Mouse (Mus musculus): ENCODE measurements at regions not wholly inside any gene's neighbourhood (a gene's known extent, or its start where the extent isn't known, plus 50 kb on each side); places are given as distances from the start of the nearest gene placed in this dataset.

DNA sequence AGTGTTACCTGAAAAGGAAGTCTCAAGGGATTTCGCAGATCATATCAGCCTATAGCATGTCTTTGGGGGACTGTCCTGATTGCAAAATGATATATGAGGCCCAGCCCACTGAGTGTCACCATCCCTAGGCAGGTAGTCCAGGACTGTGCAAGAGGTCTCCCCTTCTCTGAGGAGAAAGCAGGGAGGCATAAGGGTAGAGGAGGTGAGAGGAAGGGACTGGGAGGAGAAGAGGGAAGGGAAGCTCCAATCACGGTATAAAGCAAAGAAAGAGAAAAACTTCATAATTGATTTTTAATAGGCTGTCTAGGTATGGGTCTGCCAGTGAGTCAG lies 291.1 kb upstream of the Map3k7 start:
- Histone ChIP-seq H3K27me3 (ENCODE audit: control insufficient read depth, insufficient read depth, low read length) (no peaks in the 10 kb centered on the region), H3K27ac (ENCODE audit: control insufficient read depth, insufficient read depth, low read depth, low read length) (no peak overlapping the region), H3K36me3 (ENCODE audit: control insufficient read depth, insufficient read depth, low read length) (no peaks in the 10 kb centered on the region), H3K4me1 (ENCODE audit: control insufficient read depth, insufficient read depth, low read length) (no peaks in the 10 kb centered on the region), H3K4me3 (ENCODE audit: control insufficient read depth, low read depth, low read length) (no peak overlapping the region)
- TF ChIP-seq CTCF (IDR thresholded peaks at IDR 0.05; ENCODE audit: control insufficient read depth, insufficient read depth, insufficient replicate concordance, low read depth, low read length) = no peak
- no peak for TF ChIP-seq POLR2A (IDR thresholded peaks at IDR 0.05; ENCODE audit: control insufficient read depth, low read depth, low read length)

DNA sequence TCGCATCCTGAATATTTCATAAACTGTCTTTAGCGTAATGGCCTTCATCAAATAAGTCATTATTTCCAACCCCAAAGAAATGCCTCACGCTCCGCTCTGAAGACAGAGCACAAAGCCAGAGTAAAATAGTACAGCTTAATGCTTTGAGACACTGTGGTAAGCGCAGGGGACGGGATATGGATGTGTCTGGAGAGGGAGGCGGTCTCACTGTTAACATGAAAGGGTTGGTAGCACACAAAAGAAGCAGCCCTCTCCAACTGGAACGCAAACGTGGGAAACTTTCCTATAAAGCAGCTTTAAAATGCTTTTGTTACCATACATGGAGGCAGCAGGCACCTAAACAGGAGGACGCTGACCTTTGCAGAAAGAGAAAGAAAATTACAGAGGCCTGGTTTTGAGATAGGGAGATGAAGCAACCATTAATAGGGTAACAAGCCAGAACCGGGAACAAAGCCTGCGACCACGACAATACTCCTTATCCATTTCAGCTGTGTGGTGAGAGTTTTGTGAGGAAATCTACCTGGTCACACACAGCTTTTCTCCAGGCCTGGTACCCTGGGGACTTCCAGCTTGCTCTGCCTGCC lies 284.8 kb upstream of the Map3k7 start:
- Histone ChIP-seq H3K27ac (ENCODE audit: control insufficient read depth, insufficient read depth, low read depth, low read length) (no peak overlapping the region), H3K4me3 (ENCODE audit: control insufficient read depth, low read depth, low read length) (no peak overlapping the region), H3K27me3 (ENCODE audit: control insufficient read depth, insufficient read depth, low read length) (no peaks in the 10 kb centered on the region), H3K36me3 (ENCODE audit: control insufficient read depth, insufficient read depth, low read length) (no peaks in the 10 kb centered on the region), H3K4me1 (ENCODE audit: control insufficient read depth, insufficient read depth, low read length) (peaks cover 3% of the 10 kb centered on the region)
- no peak for TF ChIP-seq CTCF (IDR thresholded peaks at IDR 0.05; ENCODE audit: control insufficient read depth, insufficient read depth, insufficient replicate concordance, low read depth, low read length)
- TF ChIP-seq POLR2A (IDR thresholded peaks at IDR 0.05; ENCODE audit: control insufficient read depth, low read depth, low read length) = no peak

DNA sequence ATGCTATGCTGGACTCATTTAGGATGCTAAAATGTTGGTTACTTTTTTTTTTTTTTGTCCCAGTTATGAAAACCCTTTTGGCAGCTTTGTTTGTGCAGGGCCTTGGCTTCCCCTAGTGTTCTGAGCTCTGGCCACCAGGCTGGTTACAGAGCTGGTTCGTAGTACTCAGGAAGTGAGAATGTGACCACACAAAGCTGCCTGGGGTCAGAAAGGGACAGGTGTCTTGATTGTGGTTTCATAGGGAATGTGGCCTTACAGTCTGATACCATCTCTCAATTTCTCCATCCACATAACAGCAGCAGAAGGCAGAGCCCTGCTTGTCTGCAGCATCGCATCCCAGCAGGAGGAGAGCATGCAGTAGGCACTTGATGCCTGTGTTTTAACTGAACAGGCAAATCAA lies 282.9 kb upstream of the Map3k7 start:
- H3K4me3 ChIP-seq (ENCODE audit: control insufficient read depth, low read depth, low read length) = no peak overlapping the region
- H3K27me3 ChIP-seq (ENCODE audit: control insufficient read depth, insufficient read depth, low read length) = no peaks in the 10 kb centered on the region
- H3K36me3 ChIP-seq (ENCODE audit: control insufficient read depth, insufficient read depth, low read length) = no peaks in the 10 kb centered on the region
- H3K4me1 ChIP-seq (ENCODE audit: control insufficient read depth, insufficient read depth, low read length) = peaks cover 3% of the 10 kb centered on the region
- no peak overlapping the region for H3K27ac ChIP-seq (ENCODE audit: control insufficient read depth, insufficient read depth, low read depth, low read length)
- TF ChIP-seq POLR2A (IDR thresholded peaks at IDR 0.05; ENCODE audit: control insufficient read depth, low read depth, low read length) (no peak), CTCF (IDR thresholded peaks at IDR 0.05; ENCODE audit: control insufficient read depth, insufficient read depth, insufficient replicate concordance, low read depth, low read length) (no peak)

DNA sequence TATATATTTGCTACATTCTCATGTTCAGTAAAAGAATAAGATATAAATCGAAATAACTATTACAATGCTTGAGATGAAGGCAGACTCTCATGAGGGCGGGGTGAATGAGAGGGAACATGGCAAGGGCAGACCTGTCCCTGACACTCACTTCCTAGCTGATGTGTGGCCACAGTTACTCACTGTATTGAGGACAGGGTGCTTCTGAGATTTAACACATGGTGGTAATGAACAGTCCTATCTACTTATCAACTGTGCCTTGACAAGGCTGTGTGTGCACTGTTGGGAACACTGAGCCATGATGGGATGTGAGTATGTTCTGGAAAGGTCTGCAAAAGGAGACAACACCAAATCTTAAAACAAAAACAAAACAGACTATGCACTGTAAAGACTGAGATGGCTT lies 274.8 kb upstream of the Map3k7 start:
- no peaks in the 10 kb centered on the region for H3K27me3 ChIP-seq (ENCODE audit: control insufficient read depth, insufficient read depth, low read length)
- H3K36me3 ChIP-seq (ENCODE audit: control insufficient read depth, insufficient read depth, low read length) = no peaks in the 10 kb centered on the region
- no peak overlapping the region for H3K4me3 ChIP-seq (ENCODE audit: control insufficient read depth, low read depth, low read length)
- no peak overlapping the region for H3K27ac ChIP-seq (ENCODE audit: control insufficient read depth, insufficient read depth, low read depth, low read length)
- TF ChIP-seq CTCF (IDR thresholded peaks at IDR 0.05; ENCODE audit: control insufficient read depth, insufficient read depth, insufficient replicate concordance, low read depth, low read length) = no peak
- no peak for TF ChIP-seq POLR2A (IDR thresholded peaks at IDR 0.05; ENCODE audit: control insufficient read depth, low read depth, low read length)
- no peaks in the 10 kb centered on the region for H3K4me1 ChIP-seq (ENCODE audit: control insufficient read depth, insufficient read depth, low read length)

DNA sequence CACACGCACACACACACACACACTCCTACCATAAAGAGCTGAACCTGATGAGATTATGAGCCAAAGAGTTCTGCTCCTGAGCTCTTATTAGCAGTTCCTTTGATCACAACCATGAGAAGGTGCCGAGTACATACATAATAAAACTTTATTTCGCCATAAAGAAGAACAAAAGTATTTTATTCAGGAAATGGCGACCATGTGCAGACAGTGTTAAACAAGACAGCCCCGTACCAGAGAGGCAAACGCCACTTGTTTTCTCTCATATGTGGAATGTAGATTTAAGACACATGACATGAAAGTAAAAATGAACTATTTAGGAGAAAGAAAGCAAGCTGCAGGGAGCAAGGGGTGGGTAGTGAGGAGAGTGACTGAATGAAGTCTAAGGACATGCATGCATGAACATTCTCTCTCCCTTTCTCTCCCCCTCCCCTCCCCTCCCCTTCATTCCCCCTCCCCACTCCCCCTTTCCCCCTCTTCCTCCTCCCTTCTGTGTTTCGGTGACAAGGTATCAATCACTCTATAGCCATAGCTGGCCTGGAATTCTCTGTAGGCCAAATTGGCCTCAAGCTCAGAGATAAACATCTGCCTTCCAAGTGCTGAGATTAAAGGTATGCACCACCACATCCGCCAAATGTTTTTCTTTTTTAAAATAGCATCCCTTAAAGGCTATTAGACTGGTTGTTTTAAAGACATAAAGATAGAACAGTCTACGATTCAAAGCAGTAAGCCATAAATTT lies 266.0 kb upstream of the Map3k7 start:
- no peaks in the 10 kb centered on the region for H3K4me1 ChIP-seq (ENCODE audit: control insufficient read depth, insufficient read depth, low read length)
- H3K4me3 ChIP-seq (ENCODE audit: control insufficient read depth, low read depth, low read length) = no peak overlapping the region
- TF ChIP-seq CTCF (IDR thresholded peaks at IDR 0.05; ENCODE audit: control insufficient read depth, insufficient read depth, insufficient replicate concordance, low read depth, low read length) (no peak), POLR2A (IDR thresholded peaks at IDR 0.05; ENCODE audit: control insufficient read depth, low read depth, low read length) (no peak)
- no peak overlapping the region for H3K27ac ChIP-seq (ENCODE audit: control insufficient read depth, insufficient read depth, low read depth, low read length)
- no peaks in the 10 kb centered on the region for H3K36me3 ChIP-seq (ENCODE audit: control insufficient read depth, insufficient read depth, low read length)
- H3K27me3 ChIP-seq (ENCODE audit: control insufficient read depth, insufficient read depth, low read length) = no peaks in the 10 kb centered on the region

DNA sequence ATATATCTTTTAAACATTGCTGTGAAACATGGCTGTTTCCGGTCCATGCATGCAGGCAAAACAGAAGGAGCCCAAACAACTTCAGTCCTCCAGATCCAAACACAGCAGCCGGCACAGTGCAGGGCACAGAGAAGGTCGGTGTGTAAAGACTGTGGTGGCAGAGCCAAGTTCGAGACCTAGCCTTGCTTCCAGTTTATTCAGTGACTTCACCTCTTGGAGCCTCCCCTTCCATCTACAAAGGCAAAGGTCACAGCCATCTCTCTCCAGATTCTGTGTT lies 265.5 kb upstream of the Map3k7 start:
- Histone ChIP-seq H3K4me3 (ENCODE audit: control insufficient read depth, low read depth, low read length) (no peak overlapping the region), H3K27ac (ENCODE audit: control insufficient read depth, insufficient read depth, low read depth, low read length) (no peak overlapping the region), H3K36me3 (ENCODE audit: control insufficient read depth, insufficient read depth, low read length) (no peaks in the 10 kb centered on the region), H3K27me3 (ENCODE audit: control insufficient read depth, insufficient read depth, low read length) (no peaks in the 10 kb centered on the region), H3K4me1 (ENCODE audit: control insufficient read depth, insufficient read depth, low read length) (no peaks in the 10 kb centered on the region)
- TF ChIP-seq POLR2A (IDR thresholded peaks at IDR 0.05; ENCODE audit: control insufficient read depth, low read depth, low read length) (no peak), CTCF (IDR thresholded peaks at IDR 0.05; ENCODE audit: control insufficient read depth, insufficient read depth, insufficient replicate concordance, low read depth, low read length) (no peak)

DNA sequence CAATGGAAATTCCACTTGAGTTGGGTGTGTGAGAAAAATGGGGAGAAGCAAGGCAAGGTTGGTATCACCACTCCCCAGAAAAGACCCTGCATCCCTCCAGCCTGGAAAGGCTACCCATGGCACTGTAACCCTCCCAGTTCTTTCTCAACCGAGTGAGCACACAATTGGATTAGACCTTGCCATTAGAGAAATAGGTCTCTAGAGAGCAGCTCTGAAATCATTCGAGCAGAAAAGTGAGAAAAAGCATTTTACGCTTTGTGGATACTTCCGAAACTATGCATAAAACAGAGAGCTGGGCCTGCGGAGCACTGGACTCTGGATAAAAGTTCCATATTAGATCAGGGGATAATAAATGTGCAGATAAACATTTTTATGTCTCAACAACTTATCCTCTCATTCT lies 264.6 kb upstream of the Map3k7 start:
- no peaks in the 10 kb centered on the region for H3K27me3 ChIP-seq (ENCODE audit: control insufficient read depth, insufficient read depth, low read length)
- H3K36me3 ChIP-seq (ENCODE audit: control insufficient read depth, insufficient read depth, low read length) = no peaks in the 10 kb centered on the region
- no peaks in the 10 kb centered on the region for H3K4me1 ChIP-seq (ENCODE audit: control insufficient read depth, insufficient read depth, low read length)
- no peak overlapping the region for H3K4me3 ChIP-seq (ENCODE audit: control insufficient read depth, low read depth, low read length)
- H3K27ac ChIP-seq (ENCODE audit: control insufficient read depth, insufficient read depth, low read depth, low read length) = no peak overlapping the region
- TF ChIP-seq POLR2A (IDR thresholded peaks at IDR 0.05; ENCODE audit: control insufficient read depth, low read depth, low read length) (no peak), CTCF (IDR thresholded peaks at IDR 0.05; ENCODE audit: control insufficient read depth, insufficient read depth, insufficient replicate concordance, low read depth, low read length) (no peak)
